Mouse (Mus musculus) erythroblast, embryonic 14.5 days (primary cell): ENCODE results near the gene Asap3. TPM values are rescaled to one million over a fixed set of nuclear protein-coding genes. Genes with fewer than 3 reads are reported as not detected.

Experiments
- H3K27me3 ChIP-seq: 2 replicates; pipeline ENCODE4 v1.6.1; 2012; ENCODE audit warnings: inconsistent platforms; ENCODE audit not compliant: control insufficient read depth
- H3K36me3 ChIP-seq: 2 replicates; pipeline ENCODE4 v1.6.1; 2012; ENCODE audit warnings: mild to moderate bottlenecking, inconsistent platforms; ENCODE audit not compliant: control insufficient read depth
- H3K4me1 ChIP-seq: 2 replicates; pipeline ENCODE4 v1.6.1; 2012; ENCODE audit warnings: inconsistent platforms; ENCODE audit not compliant: control insufficient read depth
- H3K4me3 ChIP-seq: replicated peaks from 2 replicates; pipeline ENCODE3; 2012; ENCODE audit warnings: moderate library complexity, mild to moderate bottlenecking, inconsistent platforms
- H3K9me3 ChIP-seq: 2 replicates; pipeline ENCODE4 v1.6.1; 2012; ENCODE audit warnings: low read length, inconsistent platforms, mixed read lengths; ENCODE audit not compliant: control insufficient read depth
- GATA1 ChIP-seq: IDR thresholded peaks from 2 replicates; pipeline ENCODE4 v1.6.1; 2012; ENCODE audit warnings: low read length, inconsistent platforms, mixed read lengths
- TAL1 ChIP-seq: IDR thresholded peaks from 3 replicates; pipeline ENCODE4 v1.6.1; 2012; ENCODE audit warnings: low read length, inconsistent platforms, mixed read lengths
- polyA plus RNA-seq: library from polyadenylated mRNA; stranded (reverse); fragments of >175 nt; gene quantifications from 2 replicates; pipeline ENCODE4 v1.2.3, GENCODE M21; 2012

Asap3 gene
- polyA plus RNA-seq, 1 experiment, result 0.01 TPM

DNA sequence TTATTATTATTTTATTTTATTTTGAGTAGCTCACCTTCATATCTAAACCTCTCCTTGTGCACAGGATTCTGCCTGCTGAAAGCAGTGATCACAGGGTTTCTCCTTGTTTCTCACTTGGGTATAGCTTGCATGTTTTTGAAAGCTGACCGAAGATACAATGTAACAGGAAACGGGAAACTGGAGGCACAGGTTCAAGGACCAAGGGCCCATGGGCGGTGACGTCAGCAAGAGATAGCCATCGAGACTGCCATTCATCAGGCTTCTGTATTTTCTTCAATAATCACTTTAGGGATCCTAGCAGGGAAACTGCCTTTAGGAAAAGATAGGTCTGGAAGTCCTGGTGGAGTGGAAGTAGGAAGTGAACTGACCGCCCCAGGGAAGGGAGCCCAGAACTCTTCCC lies 85.5 kb downstream of the Asap3 start:
- Histone ChIP-seq H3K4me3 (no peak overlapping the region), H3K9me3 (peaks cover 26% of the 10 kb centered on the region), H3K4me1 (peaks cover 11% of the 10 kb centered on the region), H3K36me3 (peaks cover 61% of the 10 kb centered on the region), H3K27me3 (no peaks in the 10 kb centered on the region; the same call in 1 of the 2 replicates)
- TF ChIP-seq TAL1 (no peak), GATA1 (no peak)

Other genes with a start within 250 kb of the Asap3 start
- gene Gale, start 242.6 kb upstream of the Asap3 start, polyA plus RNA-seq, result 3.9 and 5.3 TPM in 2 replicates
- gene Lypla2, start 233.7 kb upstream of the Asap3 start, polyA plus RNA-seq, result 13.4 and 14.0 TPM in 2 replicates
- gene Pithd1, start 219.1 kb upstream of the Asap3 start, polyA plus RNA-seq, result 16.8 and 28.3 TPM in 2 replicates
- gene Eloa, start 184.6 kb upstream of the Asap3 start, polyA plus RNA-seq, result 0.98 and 1.5 TPM in 2 replicates
- 148 and 157 TPM in 2 replicates for gene Rpl11, start 152.9 kb upstream of the Asap3 start, polyA plus RNA-seq
- gene Id3, start 62.9 kb upstream of the Asap3 start, polyA plus RNA-seq, result 0.38 and 0.54 TPM in 2 replicates
- 108 and 119 TPM in 2 replicates for gene E2f2, start 34.0 kb upstream of the Asap3 start, polyA plus RNA-seq
- gene Tcea3, start 41.4 kb downstream of the Asap3 start, polyA plus RNA-seq, result not detected in 2 replicates
- gene Zfp46, start 78.3 kb downstream of the Asap3 start, polyA plus RNA-seq, result 0.17 and 0.27 TPM in 2 replicates
- 5.8 and 6.6 TPM in 2 replicates for gene Hnrnpr, start 104.6 kb downstream of the Asap3 start, polyA plus RNA-seq
- not detected in 2 replicates for gene Htr1d, start 217.2 kb downstream of the Asap3 start, polyA plus RNA-seq